Mouse (Mus musculus): ENCODE measurements around the gene 5430402E10Rik. TPM values are rescaled to one million over a fixed set of nuclear protein-coding genes. Genes with fewer than 3 reads are reported as not detected.

Gene 5430402E10Rik
- polyA plus RNA-seq (2012; rRNA removed) = not detected in 2 replicates

GRCm38 (mm10) chrX:77924962-77925361 lies at the start of gene 5430402E10Rik:
TSS of gene 5430402E10Rik (minus strand) at chrX:77925062.

Other genes starting within 250 kb of the 5430402E10Rik start
- gene Prkx, start 128.8 kb downstream of the 5430402E10Rik start, polyA plus RNA-seq (2012; rRNA removed) = 18.4 and 20.2 TPM in 2 replicates
- not detected in 2 replicates for gene Pbsn, start 71.4 kb downstream of the 5430402E10Rik start, polyA plus RNA-seq (2012; rRNA removed)
- not detected in 2 replicates for gene Gm14744, start 60.3 kb downstream of the 5430402E10Rik start, polyA plus RNA-seq (2012; rRNA removed)
- gene Obp1a, start 166.3 kb upstream of the 5430402E10Rik start, polyA plus RNA-seq (2012; rRNA removed) = 0.10 TPM in 1 of 2 replicates, not detected in the other
- gene Gm5938, start 200.4 kb upstream of the 5430402E10Rik start, polyA plus RNA-seq (2012; rRNA removed) = not detected in 2 replicates

Measured in central nervous system, embryonic 14 days (tissue).